Mouse (Mus musculus) spleen, postnatal 14 days (tissue): Measurements from ENCODE around the gene Prickle1.

Experiments
- DNase-seq, 2 experiments: peaks; one replicate each; pipeline ENCODE4 v3.0.0; 2021 to 2022; ENCODE audit warnings: low spot score in 2 of 2

Prickle1 gene

GRCm38 (mm10) chr15:93510690-93511336, 84.9 kb downstream of the Prickle1 start:
- no peak for DNase-seq

- no peak for DNase-seq
Measured at GRCm38 (mm10) chr15:93504808-93505207, 90.9 kb downstream of the Prickle1 start.

- DNase-seq: no peak
Measured at GRCm38 (mm10) chr15:93503201-93503745, 92.4 kb downstream of the Prickle1 start.

- DNase-seq: no peak
Measured at GRCm38 (mm10) chr15:93502703-93503102, 93.0 kb downstream of the Prickle1 start.

GRCm38 (mm10) chr15:93499866-93500265, 95.8 kb downstream of the Prickle1 start:
- DNase-seq: no peak

GRCm38 (mm10) chr15:93494700-93495099, 101.0 kb downstream of the Prickle1 start:
- no peak for DNase-seq

GRCm38 (mm10) chr15:93489597-93489996, 106.1 kb downstream of the Prickle1 start:
- DNase-seq: no peak

- DNase-seq: no peak
Measured at GRCm38 (mm10) chr15:93486066-93486465, 109.6 kb downstream of the Prickle1 start.

- DNase-seq: no peak
Measured at GRCm38 (mm10) chr15:93485252-93485651, 110.4 kb downstream of the Prickle1 start.

GRCm38 (mm10) chr15:93484261-93484710, 111.4 kb downstream of the Prickle1 start:
- no peak for DNase-seq

- DNase-seq: no peak
Measured at GRCm38 (mm10) chr15:93481112-93481511, 114.6 kb downstream of the Prickle1 start.

- DNase-seq: no peak
Measured at GRCm38 (mm10) chr15:93479445-93479844, 116.2 kb downstream of the Prickle1 start.

GRCm38 (mm10) chr15:93478676-93479075, 117.0 kb downstream of the Prickle1 start:
- no peak for DNase-seq

- no peak for DNase-seq
Measured at GRCm38 (mm10) chr15:93477729-93478128, 118.0 kb downstream of the Prickle1 start.

GRCm38 (mm10) chr15:93475688-93476087, 120.0 kb downstream of the Prickle1 start:
- DNase-seq: no peak

- DNase-seq: no peak
Measured at GRCm38 (mm10) chr15:93474277-93474676, 121.4 kb downstream of the Prickle1 start.

GRCm38 (mm10) chr15:93472089-93472488, 123.6 kb downstream of the Prickle1 start:
- no peak for DNase-seq

- DNase-seq: no peak
Measured at GRCm38 (mm10) chr15:93471651-93472050, 124.0 kb downstream of the Prickle1 start.

GRCm38 (mm10) chr15:93461066-93461465, 134.6 kb downstream of the Prickle1 start:
- no peak for DNase-seq

- DNase-seq: no peak
Measured at GRCm38 (mm10) chr15:93459422-93459821, 136.3 kb downstream of the Prickle1 start.

- DNase-seq: no peak
Measured at GRCm38 (mm10) chr15:93456005-93456404, 139.7 kb downstream of the Prickle1 start.

GRCm38 (mm10) chr15:93453296-93453695, 142.4 kb downstream of the Prickle1 start:
- no peak for DNase-seq
